Mouse (Mus musculus): ENCODE measurements around the gene Rxra.

The Rxra gene

GRCm38 (mm10) chr2:27740091-27740608 is 63.9 kb downstream of the Rxra start:
- peak; percentile 90 for DNase-seq

GRCm38 (mm10) chr2:27743177-27743576 is 66.9 kb downstream of the Rxra start:
- DNase-seq: no peak

- DNase-seq: no peak
Measured at GRCm38 (mm10) chr2:27743863-27744611, 67.8 kb downstream of the Rxra start.

GRCm38 (mm10) chr2:27744612-27745351 is 68.5 kb downstream of the Rxra start:
- no peak for DNase-seq

- DNase-seq: peak; percentile 69
Measured at GRCm38 (mm10) chr2:27745673-27746620, 69.7 kb downstream of the Rxra start.

GRCm38 (mm10) chr2:27746854-27747253 is 70.6 kb downstream of the Rxra start:
- no peak for DNase-seq

GRCm38 (mm10) chr2:27748984-27749383 is 72.7 kb downstream of the Rxra start:
- DNase-seq: no peak

- no peak for DNase-seq
Measured at GRCm38 (mm10) chr2:27750399-27751134, 74.3 kb downstream of the Rxra start.

- DNase-seq: no peak
Measured at GRCm38 (mm10) chr2:27751135-27751519, 74.9 kb downstream of the Rxra start.

GRCm38 (mm10) chr2:27751803-27752202 is 75.6 kb downstream of the Rxra start:
- DNase-seq: no peak

GRCm38 (mm10) chr2:27754094-27754493 is 77.9 kb downstream of the Rxra start:
- DNase-seq: no peak

- no peak for DNase-seq
Measured at GRCm38 (mm10) chr2:27755986-27756641, 79.9 kb downstream of the Rxra start.

GRCm38 (mm10) chr2:27758414-27759301 is 82.4 kb downstream of the Rxra start:
- DNase-seq: peak; percentile 72

GRCm38 (mm10) chr2:27759431-27759830 is 83.2 kb downstream of the Rxra start:
- no peak for DNase-seq

- DNase-seq: no peak
Measured at GRCm38 (mm10) chr2:27761260-27761995, 85.2 kb downstream of the Rxra start.

- no peak for DNase-seq
Measured at GRCm38 (mm10) chr2:27761996-27762340, 85.7 kb downstream of the Rxra start.

GRCm38 (mm10) chr2:27762509-27762908 is 86.3 kb downstream of the Rxra start:
- no peak for DNase-seq

- no peak for DNase-seq
Measured at GRCm38 (mm10) chr2:27762920-27763780, 86.9 kb downstream of the Rxra start.

Data from embryo, embryonic 11 days (tissue).